Mouse (Mus musculus) myocyte (in vitro differentiated cells): ENCODE data around the gene Nckap1.

Source experiments
- CEBPB ChIP-seq: IDR thresholded peaks from 2 replicates; pipeline ENCODE4 v1.6.1; 2011; ENCODE audit warnings: mild to moderate bottlenecking, moderate library complexity; ENCODE audit not compliant: poor library complexity, insufficient read depth, severe bottlenecking
- E2F4 ChIP-seq: IDR thresholded peaks from one replicate; pipeline ENCODE4 v1.6.1; 2011; ENCODE audit warnings: mild to moderate bottlenecking, control low read depth, moderate library complexity; ENCODE audit not compliant: insufficient read depth
- MAX ChIP-seq: IDR thresholded peaks from one replicate; pipeline ENCODE4 v1.6.1; 2011; ENCODE audit warnings: low read depth, mild to moderate bottlenecking, control low read depth
- MYOD1 ChIP-seq, 3 experiments: IDR thresholded peaks; one replicate each; pipeline ENCODE4 v1.6.1; 2011; ENCODE audit warnings: control low read depth in 2 of 3, low read depth in 2 of 3, mild to moderate bottlenecking in 2 of 3, moderate library complexity in 1 of 3; ENCODE audit not compliant: insufficient read length in 2 of 3, control insufficient read depth in 1 of 3
- MYOG ChIP-seq, 3 experiments: IDR thresholded peaks; one replicate each; pipeline ENCODE4 v1.6.1; 2011; ENCODE audit warnings: control low read depth in 2 of 3, low read depth in 2 of 3, mild to moderate bottlenecking in 2 of 3; ENCODE audit not compliant: insufficient read length in 2 of 3, control insufficient read depth in 1 of 3, insufficient read depth in 1 of 3
- POLR2A ChIP-seq: IDR thresholded peaks from one replicate; pipeline ENCODE4 v1.6.1; 2011; ENCODE audit warnings: low read depth, mild to moderate bottlenecking, control low read depth, moderate library complexity; ENCODE audit not compliant: insufficient read length
- POLR2AphosphoS2 ChIP-seq: IDR thresholded peaks from one replicate; pipeline ENCODE4 v1.6.1; 2011; ENCODE audit warnings: low read depth, control low read depth; ENCODE audit not compliant: insufficient read length
- REST ChIP-seq: IDR thresholded peaks from one replicate; pipeline ENCODE4 v1.6.1; 2011; ENCODE audit warnings: mild to moderate bottlenecking, control low read depth, moderate library complexity; ENCODE audit not compliant: insufficient read depth, insufficient read length
- SRF ChIP-seq: IDR thresholded peaks from one replicate; pipeline ENCODE4 v1.6.1; 2011; ENCODE audit warnings: low read depth; ENCODE audit not compliant: control insufficient read depth, insufficient read length
- TCF12 ChIP-seq: IDR thresholded peaks from one replicate; pipeline ENCODE4 v1.6.1; 2011; ENCODE audit warnings: mild to moderate bottlenecking, control low read depth; ENCODE audit not compliant: poor library complexity, insufficient read depth, severe bottlenecking
- TCF3 ChIP-seq: IDR thresholded peaks from one replicate; pipeline ENCODE4 v1.6.1; 2011; ENCODE audit warnings: low read depth, control low read depth; ENCODE audit not compliant: insufficient read length
- USF1 ChIP-seq: IDR thresholded peaks from one replicate; pipeline ENCODE4 v1.6.1; 2011; ENCODE audit warnings: low read depth, mild to moderate bottlenecking, control low read depth, moderate library complexity

DNA sequence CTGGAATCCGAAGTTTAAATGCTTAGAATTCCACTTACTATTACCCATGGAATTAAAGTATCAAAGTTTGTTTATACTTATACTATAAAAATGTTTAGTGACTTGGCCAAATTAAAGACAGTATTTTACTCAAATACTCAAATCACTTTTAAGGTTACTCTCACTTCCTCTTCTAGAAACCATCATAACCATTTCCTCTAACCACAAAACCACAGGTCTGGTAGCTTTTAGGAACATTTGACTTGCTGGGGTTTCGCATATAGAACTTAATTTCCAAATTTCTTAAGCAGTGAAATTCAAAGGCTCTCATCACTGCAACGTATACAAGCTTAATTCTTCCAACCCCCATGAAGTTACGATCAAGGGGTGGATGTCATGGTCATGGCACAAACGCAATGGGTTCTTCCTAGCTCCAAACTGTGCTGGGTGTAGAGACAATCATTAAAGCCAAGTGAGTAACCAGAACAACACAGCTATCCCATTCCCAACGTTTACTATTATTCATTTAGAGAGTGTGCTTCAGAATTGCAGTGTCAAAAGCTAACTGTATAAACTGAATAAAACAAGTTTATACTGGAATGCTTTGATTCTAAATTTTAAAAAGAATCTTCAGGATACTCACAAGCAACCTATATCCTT, 1.8 kb downstream of the Nckap1 start:
- TF ChIP-seq E2F4 (no peak), MAX (no peak), USF1 (no peak), POLR2A (no peak), POLR2AphosphoS2 (no peak), SRF (no peak), TCF3 (no peak), MYOG (IDR thresholded peaks at IDR 0.05; ENCODE audit: control insufficient read depth in 1 of 3, insufficient read depth in 1 of 3, insufficient read length in 2 of 3, low read depth in 2 of 3) (no peak), MYOD1 (IDR thresholded peaks at IDR 0.05; ENCODE audit: control insufficient read depth in 1 of 3, insufficient read length in 2 of 3, low read depth in 2 of 3) (no peak), REST (no peak), TCF12 (no peak), CEBPB (no peak)
